Mouse (Mus musculus): ENCODE data around the gene Ctnnd2. TPM values are rescaled to one million over a fixed set of nuclear protein-coding genes. Genes with fewer than 3 reads are reported as not detected.

Ctnnd2 gene
- polyA plus RNA-seq, 1 experiment = 87.7 TPM

DNA sequence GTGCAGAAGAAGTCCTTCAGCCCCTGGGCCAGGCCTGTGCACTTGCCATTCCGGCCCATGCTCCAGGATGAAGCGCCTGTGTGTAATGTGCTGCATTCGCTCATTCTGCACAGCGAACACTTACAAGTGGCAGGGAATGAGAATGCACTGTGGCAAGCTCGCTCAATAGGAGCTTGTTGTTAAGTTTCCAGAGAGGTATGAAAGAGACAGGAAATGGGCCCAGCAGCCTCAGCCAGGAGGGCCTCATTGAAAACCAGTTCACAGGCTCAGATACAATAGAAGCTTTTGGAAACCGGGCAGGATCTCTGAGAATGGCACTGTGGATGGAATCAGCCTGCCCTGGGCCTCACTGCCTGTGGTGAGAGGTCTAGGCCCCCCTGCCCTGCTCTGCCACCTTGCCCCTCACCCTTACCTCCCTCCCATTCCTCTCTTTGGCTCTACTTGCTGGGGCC is 521.4 kb downstream of the Ctnnd2 start:
- Histone ChIP-seq H3K4me1 (ENCODE audit: control insufficient read depth, insufficient read depth, low read length) (no peaks in the 10 kb centered on the region), H3K27me3 (ENCODE audit: control insufficient read depth, insufficient read depth, low read length) (no peaks in the 10 kb centered on the region), H3K27ac (ENCODE audit: insufficient read depth, low read length) (peak overlapping the region; percentile 64), H3K4me3 (replicated peaks; ENCODE audit: insufficient read depth, low read depth, low read length) (no peak overlapping the region)
- 64% methylated on average over 6 of the region's 6 CpGs for WGBS
- DNase-seq = peak in 1 of 2 experiments; percentile 47
- TF ChIP-seq POLR2A (IDR thresholded peaks at IDR 0.05; ENCODE audit: borderline replicate concordance, insufficient read depth, low read length) = no peak
- no peak for TF ChIP-seq CTCF (IDR thresholded peaks at IDR 0.05; ENCODE audit: borderline replicate concordance, insufficient read depth, low read depth, low read length)

GRCm38 (mm10) chr15:30694286-30694685 is 521.9 kb downstream of the Ctnnd2 start:
- DNase-seq = no peak
- H3K4me1 ChIP-seq (ENCODE audit: control insufficient read depth, insufficient read depth, low read length) = no peaks in the 10 kb centered on the region
- H3K27ac ChIP-seq (ENCODE audit: insufficient read depth, low read length) = peak overlapping the region; percentile 64
- no peak for TF ChIP-seq POLR2A (IDR thresholded peaks at IDR 0.05; ENCODE audit: borderline replicate concordance, insufficient read depth, low read length)
- no peak for TF ChIP-seq CTCF (IDR thresholded peaks at IDR 0.05; ENCODE audit: borderline replicate concordance, insufficient read depth, low read depth, low read length)
- WGBS = 84% methylated on average over 1 of the region's 1 CpGs
- no peak overlapping the region for H3K4me3 ChIP-seq (replicated peaks; ENCODE audit: insufficient read depth, low read depth, low read length)
- H3K27me3 ChIP-seq (ENCODE audit: control insufficient read depth, insufficient read depth, low read length) = no peaks in the 10 kb centered on the region

GRCm38 (mm10) chr15:30695859-30696258 is 523.5 kb downstream of the Ctnnd2 start:
- no peak for DNase-seq
- TF ChIP-seq POLR2A (IDR thresholded peaks at IDR 0.05; ENCODE audit: borderline replicate concordance, insufficient read depth, low read length) (no peak), CTCF (IDR thresholded peaks at IDR 0.05; ENCODE audit: borderline replicate concordance, insufficient read depth, low read depth, low read length) (no peak)
- H3K4me1 ChIP-seq (ENCODE audit: control insufficient read depth, insufficient read depth, low read length) = peaks cover 2% of the 10 kb centered on the region; the same call in 1 of the 2 replicates
- no peak overlapping the region for H3K27ac ChIP-seq (ENCODE audit: insufficient read depth, low read length)
- H3K27me3 ChIP-seq (ENCODE audit: control insufficient read depth, insufficient read depth, low read length) = no peaks in the 10 kb centered on the region
- WGBS = 94% methylated on average over 6 of the region's 6 CpGs
- no peak overlapping the region for H3K4me3 ChIP-seq (replicated peaks; ENCODE audit: insufficient read depth, low read depth, low read length)

DNA sequence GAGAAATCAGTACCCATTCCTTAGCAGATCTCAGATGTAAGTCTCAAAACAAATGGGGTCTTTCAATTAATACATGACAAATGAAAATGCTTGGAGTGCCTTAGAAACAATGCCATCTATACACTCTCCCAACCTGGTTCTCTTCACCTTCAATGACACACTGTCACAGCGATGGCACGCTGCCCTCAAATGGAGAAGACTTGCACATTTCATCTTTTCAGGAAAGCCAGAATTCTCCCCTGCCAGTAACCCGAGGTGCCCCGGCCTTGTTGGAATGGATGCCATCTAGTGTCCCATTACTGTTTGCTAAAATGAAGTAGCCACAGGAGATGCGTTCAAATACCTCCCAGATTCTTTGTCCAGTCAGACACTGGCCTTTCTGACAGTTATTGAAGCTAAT is 525.0 kb downstream of the Ctnnd2 start:
- H3K27ac ChIP-seq (ENCODE audit: insufficient read depth, low read length) = no peak overlapping the region
- peak; percentile 32 to 55 for DNase-seq
- H3K4me1 ChIP-seq (ENCODE audit: control insufficient read depth, insufficient read depth, low read length) = peaks cover 2% of the 10 kb centered on the region; the same call in 1 of the 2 replicates
- no peaks in the 10 kb centered on the region for H3K27me3 ChIP-seq (ENCODE audit: control insufficient read depth, insufficient read depth, low read length)
- TF ChIP-seq CTCF (IDR thresholded peaks at IDR 0.05; ENCODE audit: borderline replicate concordance, insufficient read depth, low read depth, low read length) (peak; percentile 11; the same call in 1 of the 2 replicates), POLR2A (IDR thresholded peaks at IDR 0.05; ENCODE audit: borderline replicate concordance, insufficient read depth, low read length) (no peak)
- 35% methylated on average over 5 of the region's 5 CpGs for WGBS
- H3K4me3 ChIP-seq (replicated peaks; ENCODE audit: insufficient read depth, low read depth, low read length) = no peak overlapping the region

DNA sequence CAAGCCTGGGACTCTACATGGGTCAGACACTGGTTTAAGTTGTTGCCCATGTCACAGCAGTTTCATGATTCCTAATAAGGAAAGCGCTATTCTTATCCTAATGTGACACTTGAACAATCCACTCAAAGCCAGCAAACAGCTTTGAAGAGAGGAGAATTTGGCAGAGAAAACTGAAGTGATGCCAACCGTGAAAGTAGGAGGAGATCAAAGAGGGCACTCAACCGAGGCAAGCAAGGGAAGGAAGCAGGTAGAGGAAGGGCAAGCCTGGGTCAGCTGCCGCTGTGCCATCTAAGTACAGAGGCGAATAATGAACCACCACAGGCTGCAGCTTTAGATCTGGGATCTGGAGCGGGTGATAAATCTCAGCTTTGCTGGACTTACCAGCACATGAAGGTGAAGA is 528.4 kb downstream of the Ctnnd2 start:
- Histone ChIP-seq H3K4me3 (replicated peaks; ENCODE audit: insufficient read depth, low read depth, low read length) (no peak overlapping the region), H3K27ac (ENCODE audit: insufficient read depth, low read length) (no peak overlapping the region), H3K27me3 (ENCODE audit: control insufficient read depth, insufficient read depth, low read length) (no peaks in the 10 kb centered on the region), H3K4me1 (ENCODE audit: control insufficient read depth, insufficient read depth, low read length) (peaks cover 2% of the 10 kb centered on the region; the same call in 1 of the 2 replicates)
- WGBS = 47% methylated on average over 6 of the region's 6 CpGs
- TF ChIP-seq CTCF (IDR thresholded peaks at IDR 0.05; ENCODE audit: borderline replicate concordance, insufficient read depth, low read depth, low read length) = no peak
- TF ChIP-seq POLR2A (IDR thresholded peaks at IDR 0.05; ENCODE audit: borderline replicate concordance, insufficient read depth, low read length) = no peak
- DNase-seq = peak in 1 of 2 experiments; percentile 25

- no peak overlapping the region for H3K27ac ChIP-seq (ENCODE audit: insufficient read depth, low read length)
- DNase-seq = no peak
- WGBS = 90% methylated on average over 5 of the region's 5 CpGs
- no peak for TF ChIP-seq POLR2A (IDR thresholded peaks at IDR 0.05; ENCODE audit: borderline replicate concordance, insufficient read depth, low read length)
- TF ChIP-seq CTCF (IDR thresholded peaks at IDR 0.05; ENCODE audit: borderline replicate concordance, insufficient read depth, low read depth, low read length) = no peak
- H3K27me3 ChIP-seq (ENCODE audit: control insufficient read depth, insufficient read depth, low read length) = no peaks in the 10 kb centered on the region
- H3K4me1 ChIP-seq (ENCODE audit: control insufficient read depth, insufficient read depth, low read length) = peaks cover 2% of the 10 kb centered on the region; the same call in 1 of the 2 replicates
- H3K4me3 ChIP-seq (replicated peaks; ENCODE audit: insufficient read depth, low read depth, low read length) = no peak overlapping the region
These were observed 529.2 kb downstream of the Ctnnd2 start for GRCm38 (mm10) chr15:30701592-30701991.

DNA sequence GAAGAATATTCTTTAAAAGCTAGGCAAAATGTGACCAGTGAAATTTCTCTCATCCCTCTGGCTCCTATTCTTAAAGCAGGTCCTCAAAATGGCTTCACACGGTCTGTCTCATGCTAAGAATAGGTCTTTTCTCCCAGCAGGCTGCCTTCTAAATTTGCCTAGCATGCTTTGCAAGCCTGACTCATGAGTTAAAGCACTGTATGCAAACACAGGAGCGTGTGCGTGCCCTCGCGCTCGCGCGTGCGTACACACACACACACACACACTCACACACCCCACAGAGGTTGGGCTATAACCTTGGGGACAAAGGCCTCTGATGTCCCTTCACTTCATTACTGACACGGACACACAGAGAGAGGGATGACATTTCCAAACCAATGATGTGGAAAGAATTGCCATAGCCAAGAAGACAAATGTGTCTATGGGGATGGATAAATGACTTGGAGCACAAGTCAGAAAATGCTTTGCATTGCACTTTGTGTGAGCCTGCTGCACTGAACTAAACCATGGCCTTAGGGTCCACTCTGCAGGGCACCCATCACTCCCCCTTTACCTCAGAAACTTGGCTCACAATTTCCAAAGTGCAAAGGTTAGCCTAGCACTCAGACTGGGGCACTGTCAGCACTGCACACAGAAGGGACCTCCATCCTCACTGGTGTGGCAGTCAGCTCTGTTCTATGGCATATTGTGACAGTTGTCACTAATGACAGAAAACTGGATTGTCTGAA is 536.8 kb downstream of the Ctnnd2 start:
- peak; percentile 32 to 67 for DNase-seq
- WGBS = 17% methylated on average over 10 of the region's 10 CpGs
- no peak overlapping the region for H3K27ac ChIP-seq (ENCODE audit: insufficient read depth, low read length)
- TF ChIP-seq CTCF (IDR thresholded peaks at IDR 0.05; ENCODE audit: borderline replicate concordance, insufficient read depth, low read depth, low read length) = no peak
- TF ChIP-seq POLR2A (IDR thresholded peaks at IDR 0.05; ENCODE audit: borderline replicate concordance, insufficient read depth, low read length) = no peak
- H3K4me1 ChIP-seq (ENCODE audit: control insufficient read depth, insufficient read depth, low read length) = peaks cover 3% of the 10 kb centered on the region; the same call in 1 of the 2 replicates
- H3K4me3 ChIP-seq (replicated peaks; ENCODE audit: insufficient read depth, low read depth, low read length) = no peak overlapping the region
- H3K27me3 ChIP-seq (ENCODE audit: control insufficient read depth, insufficient read depth, low read length) = no peaks in the 10 kb centered on the region

- TF ChIP-seq POLR2A (IDR thresholded peaks at IDR 0.05; ENCODE audit: borderline replicate concordance, insufficient read depth, low read length) = no peak
- TF ChIP-seq CTCF (IDR thresholded peaks at IDR 0.05; ENCODE audit: borderline replicate concordance, insufficient read depth, low read depth, low read length) = no peak
- no peak overlapping the region for H3K4me3 ChIP-seq (replicated peaks; ENCODE audit: insufficient read depth, low read depth, low read length)
- WGBS = 95% methylated on average over 2 of the region's 2 CpGs
- DNase-seq = no peak
- no peak overlapping the region for H3K27ac ChIP-seq (ENCODE audit: insufficient read depth, low read length)
- H3K4me1 ChIP-seq (ENCODE audit: control insufficient read depth, insufficient read depth, low read length) = peaks cover 3% of the 10 kb centered on the region; the same call in 1 of the 2 replicates
- no peaks in the 10 kb centered on the region for H3K27me3 ChIP-seq (ENCODE audit: control insufficient read depth, insufficient read depth, low read length)
These were observed 537.3 kb downstream of the Ctnnd2 start for GRCm38 (mm10) chr15:30709754-30710105.

Data from cerebellum, adult 2 months (tissue).